ENCODE assay signal across 25 mouse cellular contexts in genomic region chr11:118113516-118114205, GRCm38 (mm10). TPM values are rescaled to one million over a fixed set of nuclear protein-coding genes. Genes with fewer than 3 reads are reported as not detected.
DNase-seq lines count a peak whose midpoint lies in the region; ATAC-seq lines count a peak whose summit lies in the region.
"Had no signal": no experiment of that assay in that cellular context is flagged by ENCODE, and none has a peak within 500 bp of the region (broad histone marks: within the 10 kb centered on the region; RNA-seq: fewer than 3 reads in every experiment).

No protein-coding gene starts in this region.

- H3K4me2 ChIP-seq in liver, embryonic 11.5 days, result no peak overlapping the region
- no peak overlapping the region for H3K4me2 ChIP-seq in hindbrain, embryonic 14.5 days (replicated peaks)
- no peak overlapping the region for H3K4me2 ChIP-seq in forebrain, embryonic 16.5 days (ENCODE audit: low read length)
- H3K4me2 ChIP-seq: forebrain, embryonic 13.5 days; heart, embryonic 13.5 days; hindbrain, embryonic 12.5 days had no signal

- DNase-seq in liver, embryonic 11.5 days (ENCODE audit: low spot score), result no peak
- DNase-seq in liver, result no peak
- DNase-seq in thymus, postnatal 0 days (ENCODE audit: low spot score), result peak; percentile 57
- peak; percentile 52 for DNase-seq in thymus, postnatal 25 days
- no peak for DNase-seq in frontal cortex, postnatal 25 days (ENCODE audit: low spot score in 2 of 2)
- no peak for DNase-seq in hindbrain, embryonic 14.5 days (ENCODE audit: low spot score)
- DNase-seq: adrenal gland, adult 8-10 months; adrenal gland, postnatal 25 days; cerebellum, adult 11-12 months; cerebellum, adult 8-10 months; cerebellum, postnatal 14 days; forebrain, postnatal 0 days; gastrocnemius, postnatal 10 days; gastrocnemius, postnatal 36 days; heart, adult 2 months had no signal

- no peaks in the 10 kb centered on the region; the same call in 1 of the 2 replicates for H3K27me3 ChIP-seq in liver, embryonic 11.5 days (replicated peaks; ENCODE audit: control insufficient read depth, insufficient read depth, low read length)
- H3K27me3 ChIP-seq in hindbrain, embryonic 14.5 days (ENCODE audit: control insufficient read depth, insufficient read depth, low read length), result no peaks in the 10 kb centered on the region
- H3K27me3 ChIP-seq in forebrain, embryonic 16.5 days (replicated peaks; ENCODE audit: control insufficient read depth, insufficient read depth, low read length), result no peaks in the 10 kb centered on the region
- H3K27me3 ChIP-seq: forebrain, embryonic 13.5 days; heart, embryonic 13.5 days; hindbrain, embryonic 12.5 days had no signal

- no peaks in the 10 kb centered on the region for H3K9me3 ChIP-seq in liver, embryonic 11.5 days (ENCODE audit: control insufficient read depth, low read length)
- H3K9me3 ChIP-seq in hindbrain, embryonic 14.5 days (ENCODE audit: control insufficient read depth, low read length), result no peaks in the 10 kb centered on the region
- H3K9me3 ChIP-seq in forebrain, embryonic 16.5 days (ENCODE audit: control insufficient read depth, low read length), result no peaks in the 10 kb centered on the region
- H3K9me3 ChIP-seq: forebrain, embryonic 10.5 days; forebrain, embryonic 13.5 days; heart, embryonic 10.5 days; heart, embryonic 13.5 days; hindbrain, embryonic 12.5 days had no signal

- H3K4me1 ChIP-seq in liver, embryonic 11.5 days (replicated peaks; ENCODE audit: control insufficient read depth, insufficient read depth, low read length), result peaks cover 18% of the 10 kb centered on the region
- no peaks in the 10 kb centered on the region for H3K4me1 ChIP-seq in hindbrain, embryonic 14.5 days (replicated peaks; ENCODE audit: control insufficient read depth, insufficient read depth, low read length)
- no peaks in the 10 kb centered on the region for H3K4me1 ChIP-seq in forebrain, embryonic 16.5 days (replicated peaks; ENCODE audit: control insufficient read depth, insufficient read depth, low read length)
- H3K4me1 ChIP-seq: forebrain, embryonic 13.5 days had no signal

- no peaks in the 10 kb centered on the region for H3K36me3 ChIP-seq in liver, embryonic 11.5 days (ENCODE audit: control insufficient read depth, insufficient read depth, low read length)
- H3K36me3 ChIP-seq in hindbrain, embryonic 14.5 days (replicated peaks; ENCODE audit: control insufficient read depth, insufficient read depth), result no peaks in the 10 kb centered on the region
- H3K36me3 ChIP-seq in forebrain, embryonic 16.5 days (ENCODE audit: control insufficient read depth, insufficient read depth), result no peaks in the 10 kb centered on the region
- H3K36me3 ChIP-seq: forebrain, embryonic 10.5 days; heart, embryonic 10.5 days; heart, embryonic 13.5 days; hindbrain, embryonic 12.5 days had no signal

- no peak overlapping the region for H3K9ac ChIP-seq in liver, embryonic 11.5 days (ENCODE audit: low read depth, low read length)
- H3K9ac ChIP-seq in hindbrain, embryonic 14.5 days, result no peak overlapping the region
- H3K9ac ChIP-seq in forebrain, embryonic 16.5 days (replicated peaks; ENCODE audit: low read depth, low read length), result no peak overlapping the region
- H3K9ac ChIP-seq: forebrain, embryonic 13.5 days; forebrain, postnatal 0 days; heart, embryonic 13.5 days; hindbrain, embryonic 12.5 days had no signal

- WGBS in liver, embryonic 11.5 days, result 63% methylated on average over 14 of the region's 14 CpGs
- 87% methylated on average over 14 of the region's 14 CpGs for WGBS in hindbrain, embryonic 14.5 days
- 87% methylated on average over 14 of the region's 14 CpGs for WGBS in forebrain, embryonic 16.5 days

- H3K4me3 ChIP-seq in liver, embryonic 11.5 days (ENCODE audit: low read depth, low read length), result no peak overlapping the region
- H3K4me3 ChIP-seq in hindbrain, embryonic 14.5 days (replicated peaks; ENCODE audit: low read length), result no peak overlapping the region
- H3K4me3 ChIP-seq in forebrain, embryonic 16.5 days (replicated peaks; ENCODE audit: low read length), result no peak overlapping the region
- H3K4me3 ChIP-seq: forebrain, embryonic 10.5 days; forebrain, embryonic 13.5 days; heart, adult 2 months; heart, embryonic 10.5 days; heart, embryonic 13.5 days; hindbrain, embryonic 12.5 days had no signal

- H3K27ac ChIP-seq in liver, embryonic 11.5 days (ENCODE audit: low read depth, low read length), result no peak overlapping the region
- no peak overlapping the region for H3K27ac ChIP-seq in hindbrain, embryonic 14.5 days
- H3K27ac ChIP-seq in forebrain, embryonic 16.5 days (ENCODE audit: low read length), result no peak overlapping the region
- H3K27ac ChIP-seq: forebrain, embryonic 10.5 days; forebrain, embryonic 13.5 days; heart, adult 2 months; heart, embryonic 10.5 days; heart, embryonic 13.5 days; hindbrain, embryonic 12.5 days had no signal

- peak; percentile 34; the same call in 1 of the 2 replicates for ATAC-seq in liver, embryonic 11.5 days (replicated peaks; ENCODE audit: low FRiP score)
- ATAC-seq in megakaryocyte progenitor cell, adult 5-6 weeks (replicated peaks; ENCODE audit: poor library complexity), result 0 out of 2 replicates have a peak, but pooled peaks have one; percentile 17
- ATAC-seq in hindbrain, embryonic 14.5 days (ENCODE audit: low FRiP score), result no peak
- no peak for ATAC-seq in forebrain, embryonic 16.5 days
- ATAC-seq: activated CD4-positive, CD25-positive, alpha-beta regulatory T cell, adult 4 months; forebrain, embryonic 13.5 days; forebrain, postnatal 0 days; hindbrain, embryonic 16.5 days had no signal

RNA-seq across cellular contexts. Expression of gene Dnah17, which starts 16.8 kb away (rescaled TPM):
- 0.09 and 0.11 TPM in 2 replicates for polyA plus RNA-seq in liver, embryonic 11.5 days (2014; fragmentation: Nextera tagmentation; extraction: Ambion mirVana)
- 0.12 and 1.3 TPM in 2 replicates for total RNA-seq in megakaryocyte progenitor cell, adult 5-6 weeks (2015)
- not detected in 2 replicates for total RNA-seq in megakaryocyte progenitor cell, adult 5-6 weeks (2017)
- 0.63 and 0.88 TPM in 2 replicates for polyA plus RNA-seq in thymus, postnatal 0 days (2015; fragmentation: Nextera tagmentation; extraction: Ambion mirVana)
- polyA plus RNA-seq in hindbrain, embryonic 14.5 days (2014; fragmentation: Nextera tagmentation; extraction: Ambion mirVana), result 0.15 and 0.21 TPM in 2 replicates
- polyA plus RNA-seq in forebrain, embryonic 16.5 days (2015; fragmentation: Nextera tagmentation; extraction: Ambion mirVana), result 0.22 and 0.37 TPM in 2 replicates
- total RNA-seq: granulocyte monocyte progenitor cell, adult 5-6 weeks had no signal

Comparison
In these comparisons a context has a peak if more than half of its experiments do, and no peak if none do; other contexts are left out.
1. ATAC-seq: peak in liver, embryonic 11.5 days (single experiment) and megakaryocyte progenitor cell, adult 5-6 weeks (single experiment); none in hindbrain, embryonic 14.5 days (single experiment) and forebrain, embryonic 16.5 days (single experiment).
2. DNase-seq: peak in thymus, postnatal 0 days (single experiment) and thymus, postnatal 25 days (single experiment); none in liver, embryonic 11.5 days (single experiment), liver (single experiment), frontal cortex, postnatal 25 days (0 of 2) and hindbrain, embryonic 14.5 days (single experiment).